Mouse (Mus musculus): ENCODE data around the gene Sumo1. TPM values are rescaled to one million over a fixed set of nuclear protein-coding genes. Genes with fewer than 3 reads are reported as not detected.

The Sumo1 gene
- total and polyA plus RNA-seq, 3 experiments, result 122 to 505 (median 296) TPM

DNA sequence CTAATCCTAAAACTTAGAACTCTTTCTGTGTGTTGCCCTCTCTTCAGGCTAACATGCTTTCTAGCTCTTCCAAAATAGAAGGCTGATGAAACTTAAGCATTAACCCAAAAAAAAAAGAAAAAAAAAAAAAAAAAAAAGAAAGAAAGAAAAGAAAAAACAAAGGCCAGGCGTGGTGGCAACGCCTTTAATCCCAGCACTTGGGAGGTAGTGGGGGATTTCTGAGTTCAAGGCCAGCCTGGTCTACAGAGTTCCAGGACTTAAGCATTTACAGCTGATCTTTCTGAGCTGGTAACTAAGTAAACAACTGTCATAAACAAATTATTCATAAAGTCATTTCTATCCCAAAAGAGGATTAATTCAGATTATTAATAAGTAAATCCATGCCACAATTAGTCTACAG is 1.8 kb downstream of the Sumo1 start:
- no peak overlapping the region for H3K27ac ChIP-seq (ENCODE audit: insufficient read depth, low read depth)
- H3K4me1 ChIP-seq (ENCODE audit: control insufficient read depth in 1 of 2, insufficient read depth in 2 of 2), result peaks cover 6 to 44% of the 10 kb centered on the region in 2 experiments; a peak in 3 of 4 replicates
- in situ Hi-C loops (cut with MboI; ENCODE audit: low pct_ligation_motif_present, low pct_unique_long_range_greater_than_20kb, low sequenced_read_pairs), result no loop called here
- DNase-seq (ENCODE audit: extremely low read depth), result no peak
- peak overlapping the region; percentile 97 for H3K4me2 ChIP-seq (ENCODE audit: insufficient read depth, low read depth, poor library complexity, severe bottlenecking)
- H3K79me2 ChIP-seq (replicated peaks; ENCODE audit: control insufficient read depth, extremely low read depth, insufficient read depth, poor library complexity, severe bottlenecking), result peaks cover 73% of the 10 kb centered on the region
- H3K9ac ChIP-seq (ENCODE audit: insufficient read depth, low read depth), result peak overlapping the region; percentile 95; the same call in 1 of the 2 replicates
- H3K36me3 ChIP-seq (replicated peaks in 1 of 2; ENCODE audit: control insufficient read depth in 1 of 2, insufficient read depth in 1 of 2, low read length in 1 of 2), result peaks cover 2 to 19% of the 10 kb centered on the region in 2 experiments
- H3K9me3 ChIP-seq (replicated peaks; ENCODE audit: low read length), result no peaks in the 10 kb centered on the region
- no peaks in the 10 kb centered on the region for H3K27me3 ChIP-seq (replicated peaks)
- TF ChIP-seq IRF4 (IDR thresholded peaks at IDR 0.05; ENCODE audit: low read depth, low read length) (no peak), ZNF384 (IDR thresholded peaks at IDR 0.05; ENCODE audit: low read depth, low read length) (no peak), POLR2A (IDR thresholded peaks at IDR 0.05; ENCODE audit: low read depth, low read length) (no peak), NELFE (IDR thresholded peaks at IDR 0.05; ENCODE audit: low read depth, low read length) (no peak), TCF12 (IDR thresholded peaks at IDR 0.05; ENCODE audit: low read depth, low read length) (no peak), SIN3A (IDR thresholded peaks at IDR 0.05; ENCODE audit: low read length) (no peak), CHD1 (IDR thresholded peaks at IDR 0.05; ENCODE audit: low read depth, low read length) (no peak), ZC3H11A (IDR thresholded peaks at IDR 0.05; ENCODE audit: low read depth, low read length) (no peak), POLR2AphosphoS2 (IDR thresholded peaks at IDR 0.05; ENCODE audit: low read depth, low read length) (no peak), NRF1 (IDR thresholded peaks at IDR 0.05; ENCODE audit: low read depth, low read length) (no peak), USF1 (IDR thresholded peaks at IDR 0.05; ENCODE audit: low read depth, low read length) (no peak), MYC (IDR thresholded peaks at IDR 0.05; ENCODE audit: low read depth, low read length) (no peak), GABPA (IDR thresholded peaks at IDR 0.05; ENCODE audit: insufficient replicate concordance, low read depth, low read length) (no peak), UBTF (IDR thresholded peaks at IDR 0.05; ENCODE audit: low read depth, low read length) (no peak), ELF1 (IDR thresholded peaks at IDR 0.05; ENCODE audit: low read depth, low read length) (no peak), RAD21 (IDR thresholded peaks at IDR 0.05; ENCODE audit: low read depth, low read length) (no peak), MAX (IDR thresholded peaks at IDR 0.05; ENCODE audit: low read length) (no peak), BHLHE40 (IDR thresholded peaks at IDR 0.05; ENCODE audit: low read depth, low read length) (no peak), EP300 (IDR thresholded peaks at IDR 0.05; ENCODE audit: low read length) (no peak)
- peak overlapping the region in 2 of 3 experiments; percentile 89 to 97 for H3K4me3 ChIP-seq (replicated peaks in 1 of 3; ENCODE audit: low read depth in 2 of 3, low read length in 2 of 3, poor library complexity in 1 of 3)
- dilution Hi-C loops (cut with MboI; ENCODE audit: extremely low pct_ligation_motif_present, extremely low pct_unique_long_range_greater_than_20kb, low sequenced_read_pairs), result no loop called here

DNA sequence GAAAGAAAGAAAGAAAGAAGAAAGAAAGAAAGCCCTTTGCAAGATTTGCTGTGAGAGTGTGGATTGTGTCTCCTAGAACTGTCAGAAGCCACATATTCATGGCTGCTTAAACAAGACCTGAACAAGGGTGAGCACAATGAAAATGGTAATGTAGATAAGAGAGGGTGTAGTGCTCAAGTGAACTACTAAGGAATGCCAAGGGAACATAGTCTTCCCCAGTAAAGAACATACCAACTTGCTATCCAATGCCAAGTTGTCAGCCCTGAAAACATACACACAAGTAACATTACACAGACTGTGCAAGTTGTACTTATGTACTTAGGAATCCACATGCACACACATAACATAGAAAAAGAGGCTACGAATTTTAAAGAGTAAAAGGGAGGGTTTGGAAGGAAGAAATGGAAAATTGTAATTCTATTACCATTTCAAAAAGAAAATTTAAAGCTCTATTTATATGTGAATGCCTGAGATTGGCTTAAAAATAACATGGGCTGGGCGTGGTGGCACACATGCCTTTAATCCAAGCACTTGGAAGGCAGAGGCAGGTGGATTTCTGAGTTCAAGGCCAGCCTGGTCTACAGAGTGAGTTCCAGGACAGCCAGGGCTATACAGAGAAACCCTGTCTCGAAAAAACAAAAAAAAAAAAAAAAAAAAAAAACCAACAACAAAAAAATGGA is 7.0 kb downstream of the Sumo1 start:
- Histone ChIP-seq H3K9me3 (replicated peaks; ENCODE audit: low read length) (no peaks in the 10 kb centered on the region), H3K4me3 (replicated peaks in 1 of 3; ENCODE audit: low read depth in 2 of 3, low read length in 2 of 3, poor library complexity in 1 of 3) (no peak overlapping the region), H3K9ac (ENCODE audit: insufficient read depth, low read depth) (no peak overlapping the region), H3K36me3 (replicated peaks in 1 of 2; ENCODE audit: control insufficient read depth in 1 of 2, insufficient read depth in 1 of 2, low read length in 1 of 2) (peaks cover 10 to 22% of the 10 kb centered on the region in 2 experiments), H3K4me2 (ENCODE audit: insufficient read depth, low read depth, poor library complexity, severe bottlenecking) (no peak overlapping the region), H3K79me2 (replicated peaks; ENCODE audit: control insufficient read depth, extremely low read depth, insufficient read depth, poor library complexity, severe bottlenecking) (peaks cover 87% of the 10 kb centered on the region), H3K27me3 (replicated peaks) (no peaks in the 10 kb centered on the region), H3K27ac (ENCODE audit: insufficient read depth, low read depth) (no peak overlapping the region), H3K4me1 (ENCODE audit: control insufficient read depth in 1 of 2, insufficient read depth in 2 of 2) (peaks cover 3 to 31% of the 10 kb centered on the region in 2 experiments; a peak in 3 of 4 replicates)
- no peak for DNase-seq (ENCODE audit: extremely low read depth)
- TF ChIP-seq TBP (conservative IDR thresholded peaks at IDR 0.05; ENCODE audit: low read depth, low read length) (no peak), E2F4 (IDR thresholded peaks at IDR 0.05; ENCODE audit: insufficient replicate concordance, low read depth, low read length) (no peak), RCOR1 (conservative IDR thresholded peaks at IDR 0.05; ENCODE audit: low read depth, low read length) (no peak), ZNF384 (IDR thresholded peaks at IDR 0.05; ENCODE audit: low read depth, low read length) (no peak), USF2 (conservative IDR thresholded peaks at IDR 0.05; ENCODE audit: low read depth, low read length) (no peak), ZMIZ1 (IDR thresholded peaks at IDR 0.05; ENCODE audit: low read depth, low read length) (no peak), HCFC1 (IDR thresholded peaks at IDR 0.05; ENCODE audit: low read depth, low read length) (no peak), MYC (IDR thresholded peaks at IDR 0.05; ENCODE audit: low read depth, low read length) (no peak)
- dilution Hi-C loops (cut with MboI; ENCODE audit: extremely low pct_ligation_motif_present, extremely low pct_unique_long_range_greater_than_20kb, low sequenced_read_pairs), result no loop called here
- in situ Hi-C loops (cut with MboI; ENCODE audit: low pct_ligation_motif_present, low pct_unique_long_range_greater_than_20kb, low sequenced_read_pairs), result no loop called here
